Mouse (Mus musculus) limb, embryonic 13.5 days (tissue): ENCODE measurements around the gene Speer4f1. TPM values are rescaled to one million over a fixed set of nuclear protein-coding genes. Genes with fewer than 3 reads are reported as not detected.
"Not testable (repeated sequence)": the region's sequence is repeated elsewhere in the genome, so short reads cannot be mapped to it uniquely, and the experiment has no call there.

Experiments
- ATAC-seq: fragments of 200-750 bp; cut with Nextera tagmentation; 2 replicates; pipeline ENCODE4 v1.8.0; 2017; ENCODE audit warnings: low read depth, moderate number of reproducible peaks, moderate TSS enrichment; ENCODE audit not compliant: low FRiP score
- H3K27ac ChIP-seq: fragments of 300-500 bp; sonication (generic); 2 replicates; pipeline ENCODE4 v1.5.1; 2015; ENCODE audit warnings: inconsistent platforms, mild to moderate bottlenecking, moderate library complexity
- H3K27me3 ChIP-seq: fragments of 300-500 bp; sonication (generic); 2 replicates; pipeline ENCODE4 v1.6.1; 2015; ENCODE audit warnings: mild to moderate bottlenecking, inconsistent platforms
- H3K36me3 ChIP-seq: fragments of 300-500 bp; sonication (generic); 2 replicates; pipeline ENCODE4 v1.6.1; 2015; ENCODE audit warnings: inconsistent platforms, mild to moderate bottlenecking, moderate library complexity
- H3K4me1 ChIP-seq: fragments of 300-500 bp; sonication (generic); 2 replicates; pipeline ENCODE4 v1.6.1; 2015; ENCODE audit warnings: inconsistent platforms
- H3K4me2 ChIP-seq: fragments of 300-500 bp; sonication (generic); replicated peaks from 2 replicates; pipeline ENCODE4 v1.6.1; 2015; ENCODE audit warnings: inconsistent platforms, mild to moderate bottlenecking, moderate library complexity
- H3K4me3 ChIP-seq: fragments of 300-500 bp; sonication (generic); 2 replicates; pipeline ENCODE4 v1.5.1; 2015; ENCODE audit warnings: moderate library complexity, mild to moderate bottlenecking, inconsistent platforms
- H3K9ac ChIP-seq: fragments of 300-500 bp; sonication (generic); 2 replicates; pipeline ENCODE4 v1.6.1; 2015; ENCODE audit warnings: mild to moderate bottlenecking, inconsistent platforms
- H3K9me3 ChIP-seq: fragments of 300-500 bp; sonication (generic); 2 replicates; pipeline ENCODE4 v1.6.1; 2016; ENCODE audit warnings: inconsistent platforms
- WGBS: fragments of 180-500 bp; shearing (Covaris S2); methylation state at CpG from one replicate; pipeline ENCODE4 v1.1.7; 2015; 5-methylcytosine and 5-hydroxymethylcytosine counted together
- polyA plus RNA-seq: library from polyadenylated mRNA; unstranded; fragments of >200 nt; fragmentation: Nextera tagmentation; extraction: Ambion mirVana; gene quantifications from 2 replicates; pipeline ENCODE4 v1.2.1, GENCODE M21; 2015

The Speer4f1 gene
- polyA plus RNA-seq: not detected in 2 replicates

- not testable (repeated sequence) for H3K9ac ChIP-seq, H3K4me2 ChIP-seq, ATAC-seq, H3K27me3 ChIP-seq, H3K9me3 ChIP-seq, H3K4me1 ChIP-seq, H3K36me3 ChIP-seq, H3K4me3 ChIP-seq, H3K27ac ChIP-seq
- 79% methylated on average over 1 of the region's 1 CpGs for WGBS
Observed at GRCm38 (mm10) chr5:17475798-17476197, at the start of gene Speer4f1. Gene Speer4f1, plus strand, starts transcription at chr5:17476098.

GRCm38 (mm10) chr5:17426930-17427329 lies 49.0 kb upstream of the Speer4f1 start:
- no peaks in the 10 kb centered on the region for H3K36me3 ChIP-seq
- no peak for ATAC-seq
- WGBS: 88% methylated on average over 1 of the region's 1 CpGs
- no peak overlapping the region for H3K27ac ChIP-seq
- H3K27me3 ChIP-seq: no peaks in the 10 kb centered on the region
- no peak overlapping the region for H3K4me3 ChIP-seq
- H3K9me3 ChIP-seq: no peaks in the 10 kb centered on the region
- H3K4me2 ChIP-seq: no peak overlapping the region
- no peak overlapping the region for H3K9ac ChIP-seq
- H3K4me1 ChIP-seq: no peaks in the 10 kb centered on the region

GRCm38 (mm10) chr5:17434721-17435120 lies 41.2 kb upstream of the Speer4f1 start:
- Histone ChIP-seq H3K27ac (no peak overlapping the region), H3K4me3 (no peak overlapping the region), H3K4me2 (no peak overlapping the region), H3K4me1 (0 out of 2 replicates have a peak, but pooled peaks cover 5% of the 10 kb centered on the region), H3K27me3 (no peaks in the 10 kb centered on the region), H3K9ac (no peak overlapping the region), H3K36me3 (no peaks in the 10 kb centered on the region), H3K9me3 (no peaks in the 10 kb centered on the region)
- WGBS: 47% methylated on average over 3 of the region's 3 CpGs
- ATAC-seq: no peak

- Histone ChIP-seq H3K4me1 (0 out of 2 replicates have a peak, but pooled peaks cover 5% of the 10 kb centered on the region), H3K27ac (no peak overlapping the region), H3K9me3 (no peaks in the 10 kb centered on the region), H3K4me2 (no peak overlapping the region), H3K9ac (no peak overlapping the region), H3K36me3 (no peaks in the 10 kb centered on the region), H3K4me3 (no peak overlapping the region), H3K27me3 (no peaks in the 10 kb centered on the region)
- peak; percentile 66; the same call in 1 of the 2 replicates for ATAC-seq
- WGBS: 13% methylated on average over 2 of the region's 2 CpGs
Observed at GRCm38 (mm10) chr5:17436209-17436608, 39.7 kb upstream of the Speer4f1 start.

- no peak overlapping the region for H3K4me3 ChIP-seq
- no peaks in the 10 kb centered on the region for H3K9me3 ChIP-seq
- ATAC-seq: no peak
- no peak overlapping the region for H3K4me2 ChIP-seq
- H3K9ac ChIP-seq: no peak overlapping the region
- H3K4me1 ChIP-seq: 0 out of 2 replicates have a peak, but pooled peaks cover 5% of the 10 kb centered on the region
- no peak overlapping the region for H3K27ac ChIP-seq
- H3K27me3 ChIP-seq: no peaks in the 10 kb centered on the region
- no peaks in the 10 kb centered on the region for H3K36me3 ChIP-seq
Observed at GRCm38 (mm10) chr5:17439487-17440102, 36.3 kb upstream of the Speer4f1 start.

- Histone ChIP-seq H3K9ac (no peak overlapping the region), H3K27me3 (no peaks in the 10 kb centered on the region), H3K4me2 (no peak overlapping the region), H3K27ac (no peak overlapping the region), H3K9me3 (no peaks in the 10 kb centered on the region), H3K4me3 (no peak overlapping the region), H3K4me1 (no peaks in the 10 kb centered on the region), H3K36me3 (no peaks in the 10 kb centered on the region)
- 90% methylated on average over 5 of the region's 5 CpGs for WGBS
- ATAC-seq: no peak
Observed at GRCm38 (mm10) chr5:17454059-17454458, 21.8 kb upstream of the Speer4f1 start.

GRCm38 (mm10) chr5:17454952-17455586 lies 20.8 kb upstream of the Speer4f1 start:
- no peaks in the 10 kb centered on the region for H3K27me3 ChIP-seq
- no peak for ATAC-seq
- 75% methylated on average over 6 of the region's 6 CpGs for WGBS

GRCm38 (mm10) chr5:17456671-17457070 lies 19.2 kb upstream of the Speer4f1 start:
- 79% methylated on average over 3 of the region's 3 CpGs for WGBS
- H3K4me2 ChIP-seq: no peak overlapping the region
- H3K36me3 ChIP-seq: no peaks in the 10 kb centered on the region
- no peak overlapping the region for H3K9ac ChIP-seq
- no peak overlapping the region for H3K27ac ChIP-seq
- H3K27me3 ChIP-seq: no peaks in the 10 kb centered on the region
- ATAC-seq: no peak
- H3K4me1 ChIP-seq: no peaks in the 10 kb centered on the region
- no peak overlapping the region for H3K4me3 ChIP-seq
- H3K9me3 ChIP-seq: no peaks in the 10 kb centered on the region

More at GRCm38 (mm10) chr5:17454952-17455586, 20.8 kb upstream of the Speer4f1 start:
- H3K9me3 ChIP-seq: no peaks in the 10 kb centered on the region
- H3K36me3 ChIP-seq: no peaks in the 10 kb centered on the region
- no peak overlapping the region for H3K9ac ChIP-seq
- H3K4me3 ChIP-seq: no peak overlapping the region
- no peak overlapping the region for H3K4me2 ChIP-seq
- no peaks in the 10 kb centered on the region for H3K4me1 ChIP-seq
- no peak overlapping the region for H3K27ac ChIP-seq

GRCm38 (mm10) chr5:17468120-17468519 lies 7.8 kb upstream of the Speer4f1 start:
- not testable (repeated sequence) for H3K9ac ChIP-seq, H3K27me3 ChIP-seq, H3K27ac ChIP-seq, H3K4me2 ChIP-seq, ATAC-seq, H3K4me1 ChIP-seq, H3K9me3 ChIP-seq, H3K4me3 ChIP-seq, H3K36me3 ChIP-seq
- 67% methylated on average over 4 of the region's 4 CpGs for WGBS

- H3K27ac ChIP-seq: no peak overlapping the region
- no peak for ATAC-seq
- no peak overlapping the region for H3K4me3 ChIP-seq
- no peaks in the 10 kb centered on the region for H3K9me3 ChIP-seq
- H3K4me2 ChIP-seq: no peak overlapping the region
- no peak overlapping the region for H3K9ac ChIP-seq
- 79% methylated on average over 1 of the region's 1 CpGs for WGBS
- H3K27me3 ChIP-seq: no peaks in the 10 kb centered on the region
- no peaks in the 10 kb centered on the region for H3K4me1 ChIP-seq
- H3K36me3 ChIP-seq: no peaks in the 10 kb centered on the region
Observed at GRCm38 (mm10) chr5:17476476-17476875, 578 bp downstream of the Speer4f1 start.

GRCm38 (mm10) chr5:17489894-17490293 lies 14.0 kb downstream of the Speer4f1 start:
- Histone ChIP-seq H3K4me1 (peaks cover 6% of the 10 kb centered on the region; the same call in 1 of the 2 replicates), H3K27ac (no peak overlapping the region), H3K27me3 (no peaks in the 10 kb centered on the region), H3K9me3 (no peaks in the 10 kb centered on the region), H3K9ac (no peak overlapping the region), H3K4me2 (no peak overlapping the region), H3K4me3 (no peak overlapping the region), H3K36me3 (no peaks in the 10 kb centered on the region)
- WGBS: 43% methylated on average over 1 of the region's 1 CpGs
- ATAC-seq: peak; percentile 67; the same call in 1 of the 2 replicates

GRCm38 (mm10) chr5:17495616-17496015 lies 19.7 kb downstream of the Speer4f1 start:
- Histone ChIP-seq H3K9ac (no peak overlapping the region), H3K4me3 (no peak overlapping the region), H3K36me3 (no peaks in the 10 kb centered on the region), H3K9me3 (no peaks in the 10 kb centered on the region), H3K4me1 (no peaks in the 10 kb centered on the region), H3K27ac (no peak overlapping the region), H3K27me3 (no peaks in the 10 kb centered on the region), H3K4me2 (no peak overlapping the region)
- WGBS: 91% methylated on average over 2 of the region's 2 CpGs
- no peak for ATAC-seq

GRCm38 (mm10) chr5:17496650-17497049 lies 20.8 kb downstream of the Speer4f1 start:
- no peaks in the 10 kb centered on the region for H3K4me1 ChIP-seq
- 91% methylated on average over 5 of the region's 5 CpGs for WGBS
- no peaks in the 10 kb centered on the region for H3K27me3 ChIP-seq
- H3K9me3 ChIP-seq: no peaks in the 10 kb centered on the region
- H3K4me3 ChIP-seq: no peak overlapping the region
- no peaks in the 10 kb centered on the region for H3K36me3 ChIP-seq
- no peak overlapping the region for H3K9ac ChIP-seq
- no peak overlapping the region for H3K27ac ChIP-seq
- ATAC-seq: no peak
- H3K4me2 ChIP-seq: no peak overlapping the region
